Comparison of ENCODE assay signal across 8 mouse cellular contexts in the genomic region with DNA sequence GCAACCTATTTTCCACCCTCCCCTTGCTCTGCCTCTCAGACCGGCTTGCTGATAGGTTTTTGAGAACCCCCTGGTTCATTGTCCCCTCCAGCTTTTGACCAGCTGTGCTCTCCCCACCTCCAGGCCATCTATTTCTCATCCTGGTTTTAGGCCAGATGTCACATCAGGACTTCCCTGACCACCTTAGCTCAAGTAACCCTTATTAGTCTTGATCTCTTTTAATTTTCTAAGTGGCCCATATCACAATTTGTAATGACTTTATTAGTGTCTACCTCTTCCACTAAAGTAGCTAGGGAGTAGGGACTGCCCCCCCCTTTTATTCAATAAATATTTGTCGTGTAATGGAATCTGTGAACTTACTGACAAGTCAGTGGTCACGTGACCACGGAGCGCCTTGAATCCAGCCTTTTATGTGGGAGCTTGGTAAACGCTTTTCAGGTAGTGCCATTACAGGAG. TPM values are rescaled to one million over a fixed set of nuclear protein-coding genes. Genes with fewer than 3 reads are reported as not detected.
DNase-seq lines count a peak whose midpoint lies in the region; ATAC-seq and TF ChIP-seq lines count a peak whose summit lies in the region.

No protein-coding gene starts in this region.

- H3K9ac ChIP-seq in neural tube, embryonic 11.5 days (ENCODE audit: low read length) = peak overlapping the region; percentile 84
- H3K9ac ChIP-seq in liver, adult 2 months (ENCODE audit: low read depth, low read length) = peak overlapping the region; percentile 87
- peak overlapping the region; percentile 64 for H3K9ac ChIP-seq in neural tube, embryonic 15.5 days (replicated peaks)

- no peak for TF ChIP-seq CTCF in liver, adult 2 months (IDR thresholded peaks at IDR 0.05; ENCODE audit: low read depth, low read length)

- H3K9me3 ChIP-seq in neural tube, embryonic 11.5 days (ENCODE audit: control insufficient read depth, low read length) = no peaks in the 10 kb centered on the region
- H3K9me3 ChIP-seq in hindbrain, embryonic 10.5 days = no peaks in the 10 kb centered on the region
- no peaks in the 10 kb centered on the region for H3K9me3 ChIP-seq in neural tube, embryonic 15.5 days (replicated peaks)

- no peak for TF ChIP-seq POLR2A in liver, adult 2 months (IDR thresholded peaks at IDR 0.05; ENCODE audit: extremely low read depth, insufficient read depth, low read length)

- H3K4me3 ChIP-seq in neural tube, embryonic 11.5 days (ENCODE audit: low read depth, low read length) = peak overlapping the region; percentile 86
- H3K4me3 ChIP-seq in brown adipose tissue, adult 24 weeks (ENCODE audit: insufficient read depth, low read depth, low read length) = peak overlapping the region; percentile 75
- peak overlapping the region; percentile 89 for H3K4me3 ChIP-seq in hindbrain, embryonic 10.5 days
- peak overlapping the region; percentile 87 for H3K4me3 ChIP-seq in liver, adult 2 months (ENCODE audit: insufficient read depth, low read depth, low read length)
- H3K4me3 ChIP-seq in neural tube, embryonic 15.5 days (replicated peaks) = peak overlapping the region; percentile 66

- H3K79me2 ChIP-seq in liver, adult 2 months (ENCODE audit: control insufficient read depth, insufficient read depth, low read length) = peaks cover 4% of the 10 kb centered on the region; the same call in 1 of the 2 replicates

- peak overlapping the region; percentile 60 for H3K27ac ChIP-seq in neural tube, embryonic 11.5 days (ENCODE audit: low read depth, low read length)
- peak overlapping the region; percentile 85 for H3K27ac ChIP-seq in brown adipose tissue, adult 24 weeks (replicated peaks; ENCODE audit: low read depth, low read length)
- H3K27ac ChIP-seq in hindbrain, embryonic 10.5 days = peak overlapping the region; percentile 94
- H3K27ac ChIP-seq in liver, adult 2 months (replicated peaks; ENCODE audit: insufficient read depth, low read depth, low read length) = peak overlapping the region; percentile 81
- peak overlapping the region; percentile 90 for H3K27ac ChIP-seq in neural tube, embryonic 15.5 days (replicated peaks)

- H3K4me1 ChIP-seq in neural tube, embryonic 11.5 days (ENCODE audit: control insufficient read depth, insufficient read depth, low read length) = peaks cover 12% of the 10 kb centered on the region
- H3K4me1 ChIP-seq in brown adipose tissue, adult 24 weeks (ENCODE audit: control insufficient read depth, insufficient read depth, insufficient read length, low read length) = peaks cover 5% of the 10 kb centered on the region
- peaks cover 22% of the 10 kb centered on the region for H3K4me1 ChIP-seq in hindbrain, embryonic 10.5 days (replicated peaks)
- peaks cover 4% of the 10 kb centered on the region; the same call in 1 of the 2 replicates for H3K4me1 ChIP-seq in liver, adult 2 months (ENCODE audit: control insufficient read depth, insufficient read depth, low read length)
- peaks cover 18% of the 10 kb centered on the region for H3K4me1 ChIP-seq in neural tube, embryonic 15.5 days

- no peaks in the 10 kb centered on the region for H3K27me3 ChIP-seq in neural tube, embryonic 11.5 days (ENCODE audit: control insufficient read depth, insufficient read depth, low read length)
- H3K27me3 ChIP-seq in hindbrain, embryonic 10.5 days (ENCODE audit: insufficient read depth, poor library complexity, severe bottlenecking) = no peaks in the 10 kb centered on the region
- H3K27me3 ChIP-seq in liver, adult 2 months (ENCODE audit: control insufficient read depth, insufficient read depth, low read length) = no peaks in the 10 kb centered on the region
- H3K27me3 ChIP-seq in neural tube, embryonic 15.5 days (replicated peaks) = no peaks in the 10 kb centered on the region

- ATAC-seq in neural tube, embryonic 11.5 days (ENCODE audit: insufficient read depth, low FRiP score, low TSS enrichment) = peak; percentile 3; the same call in 1 of the 2 replicates
- ATAC-seq in neural tube, embryonic 15.5 days (ENCODE audit: low FRiP score) = 0 out of 2 replicates have a peak, but pooled peaks have one; percentile 17

- peaks cover 4% of the 10 kb centered on the region for H3K36me3 ChIP-seq in neural tube, embryonic 11.5 days (ENCODE audit: control insufficient read depth, insufficient read depth, low read length)
- peaks cover 49% of the 10 kb centered on the region for H3K36me3 ChIP-seq in hindbrain, embryonic 10.5 days
- H3K36me3 ChIP-seq in liver, adult 2 months (ENCODE audit: control insufficient read depth, insufficient read depth, low read length) = peaks cover 12% of the 10 kb centered on the region
- peaks cover 24% of the 10 kb centered on the region for H3K36me3 ChIP-seq in neural tube, embryonic 15.5 days

- WGBS in neural tube, embryonic 11.5 days = 2% methylated on average over 6 of the region's 6 CpGs
- WGBS in hindbrain, embryonic 10.5 days = 4% methylated on average over 6 of the region's 6 CpGs
- WGBS in liver, adult 2 months = under 1% methylated on average over 6 of the region's 6 CpGs
- 1% methylated on average over 6 of the region's 6 CpGs for WGBS in neural tube, embryonic 15.5 days

- no peak for DNase-seq in neural tube, embryonic 11.5 days (ENCODE audit: low spot score)
- no peak for DNase-seq in neural tube, embryonic 10.5 days (ENCODE audit: extremely low spot score, low spot score)
- peak; percentile 20 for DNase-seq in hindbrain, embryonic 10.5 days (ENCODE audit: low spot score)
- peak; percentile 76 for DNase-seq in liver, adult 2 months (ENCODE audit: extremely low read depth, low read depth, low spot score)
- DNase-seq in frontal cortex, adult 2 months (ENCODE audit: extremely low spot score in 1 of 2, low spot score in 1 of 2) = no peak
- DNase-seq in gastrocnemius, adult 18-20 months (ENCODE audit: low spot score) = no peak

- peak overlapping the region; percentile 83 for H3K4me2 ChIP-seq in neural tube, embryonic 11.5 days (ENCODE audit: low read depth)
- H3K4me2 ChIP-seq in neural tube, embryonic 15.5 days = peak overlapping the region; percentile 67

RNA-seq across cellular contexts. Expression of gene B3gat3, which starts 0.7 kb away (rescaled TPM):
- 50.6 and 59.0 TPM in 2 replicates for polyA plus RNA-seq in neural tube, embryonic 11.5 days (2014; fragmentation: Nextera tagmentation; extraction: Ambion mirVana)
- 30.2 and 30.8 TPM in 2 replicates for polyA plus RNA-seq in brown adipose tissue, adult 24 weeks (2012; ENCODE audit: insufficient read depth, insufficient read length, missing spikeins)
- 63.1 and 78.0 TPM in 2 replicates for polyA plus RNA-seq in hindbrain, embryonic 10.5 days (2016; fragmentation: Nextera tagmentation; extraction: Ambion mirVana)
- 16.8 and 22.6 TPM in 2 replicates for total RNA-seq in liver, adult 2 months (2014; rRNA removed)
- 88.7 and 101 TPM in 2 replicates for polyA plus RNA-seq in liver, adult 2 months (2012; rRNA removed)
- 80.4 and 89.1 TPM in 2 replicates for polyA plus RNA-seq in neural tube, embryonic 15.5 days (2015; fragmentation: Nextera tagmentation; extraction: Ambion mirVana)
- polyA plus RNA-seq in frontal cortex, adult 2 months (2012; rRNA removed) = 190 and 210 TPM in 2 replicates
- 10 to 100 TPM; 32.1 to 37.9 TPM for total RNA-seq in gastrocnemius, adult 18-20 months (2021)

RNA-seq across cellular contexts. Expression of gene Rom1, which starts 8.3 kb away (rescaled TPM):
- 0.88 and 1.2 TPM in 2 replicates for polyA plus RNA-seq in neural tube, embryonic 11.5 days (2014; fragmentation: Nextera tagmentation; extraction: Ambion mirVana)
- polyA plus RNA-seq in brown adipose tissue, adult 24 weeks (2012; ENCODE audit: insufficient read depth, insufficient read length, missing spikeins) = 4.5 and 11.4 TPM in 2 replicates
- 3.4 and 4.2 TPM in 2 replicates for polyA plus RNA-seq in hindbrain, embryonic 10.5 days (2016; fragmentation: Nextera tagmentation; extraction: Ambion mirVana)
- total RNA-seq in liver, adult 2 months (2014; rRNA removed) = 1.7 and 2.3 TPM in 2 replicates
- 5.0 and 7.8 TPM in 2 replicates for polyA plus RNA-seq in liver, adult 2 months (2012; rRNA removed)
- polyA plus RNA-seq in neural tube, embryonic 15.5 days (2015; fragmentation: Nextera tagmentation; extraction: Ambion mirVana) = 3.0 and 3.2 TPM in 2 replicates
- polyA plus RNA-seq in frontal cortex, adult 2 months (2012; rRNA removed) = 8.3 and 9.6 TPM in 2 replicates
- 1 to 10 TPM; 7.8 TPM for total RNA-seq in gastrocnemius, adult 18-20 months (2021)

RNA-seq across cellular contexts. Expression of gene Eml3, which starts 8.5 kb away (rescaled TPM):
- 7.9 and 9.3 TPM in 2 replicates for polyA plus RNA-seq in neural tube, embryonic 11.5 days (2014; fragmentation: Nextera tagmentation; extraction: Ambion mirVana)
- polyA plus RNA-seq in brown adipose tissue, adult 24 weeks (2012; ENCODE audit: insufficient read depth, insufficient read length, missing spikeins) = 11.6 and 12.9 TPM in 2 replicates
- polyA plus RNA-seq in hindbrain, embryonic 10.5 days (2016; fragmentation: Nextera tagmentation; extraction: Ambion mirVana) = 21.3 and 24.9 TPM in 2 replicates
- 7.4 and 7.9 TPM in 2 replicates for total RNA-seq in liver, adult 2 months (2014; rRNA removed)
- polyA plus RNA-seq in liver, adult 2 months (2012; rRNA removed) = 20.2 and 26.2 TPM in 2 replicates
- polyA plus RNA-seq in neural tube, embryonic 15.5 days (2015; fragmentation: Nextera tagmentation; extraction: Ambion mirVana) = 13.9 and 17.1 TPM in 2 replicates
- 13.9 and 14.1 TPM in 2 replicates for polyA plus RNA-seq in frontal cortex, adult 2 months (2012; rRNA removed)
- 1 to 10 TPM; 3.1 to 4.5 TPM for total RNA-seq in gastrocnemius, adult 18-20 months (2021)

RNA-seq across cellular contexts. Expression of gene Mta2, which starts 20.8 kb away (rescaled TPM):
- polyA plus RNA-seq in neural tube, embryonic 11.5 days (2014; fragmentation: Nextera tagmentation; extraction: Ambion mirVana) = 55.6 and 57.5 TPM in 2 replicates
- 28.2 and 30.6 TPM in 2 replicates for polyA plus RNA-seq in brown adipose tissue, adult 24 weeks (2012; ENCODE audit: insufficient read depth, insufficient read length, missing spikeins)
- 178 and 184 TPM in 2 replicates for polyA plus RNA-seq in hindbrain, embryonic 10.5 days (2016; fragmentation: Nextera tagmentation; extraction: Ambion mirVana)
- total RNA-seq in liver, adult 2 months (2014; rRNA removed) = 25.6 and 27.1 TPM in 2 replicates
- 11.2 and 12.1 TPM in 2 replicates for polyA plus RNA-seq in liver, adult 2 months (2012; rRNA removed)
- polyA plus RNA-seq in neural tube, embryonic 15.5 days (2015; fragmentation: Nextera tagmentation; extraction: Ambion mirVana) = 94.8 and 117 TPM in 2 replicates
- polyA plus RNA-seq in frontal cortex, adult 2 months (2012; rRNA removed) = 27.6 and 31.0 TPM in 2 replicates
- 10 to 100 TPM; 21.6 to 24.2 TPM for total RNA-seq in gastrocnemius, adult 18-20 months (2021)

RNA-seq across cellular contexts. Expression of gene Ganab, which starts 23.0 kb away (rescaled TPM):
- polyA plus RNA-seq in neural tube, embryonic 11.5 days (2014; fragmentation: Nextera tagmentation; extraction: Ambion mirVana) = 116 and 128 TPM in 2 replicates
- polyA plus RNA-seq in brown adipose tissue, adult 24 weeks (2012; ENCODE audit: insufficient read depth, insufficient read length, missing spikeins) = 49.7 and 56.8 TPM in 2 replicates
- 113 and 125 TPM in 2 replicates for polyA plus RNA-seq in hindbrain, embryonic 10.5 days (2016; fragmentation: Nextera tagmentation; extraction: Ambion mirVana)
- total RNA-seq in liver, adult 2 months (2014; rRNA removed) = 111 and 132 TPM in 2 replicates
- 127 and 140 TPM in 2 replicates for polyA plus RNA-seq in liver, adult 2 months (2012; rRNA removed)
- polyA plus RNA-seq in neural tube, embryonic 15.5 days (2015; fragmentation: Nextera tagmentation; extraction: Ambion mirVana) = 75.4 and 82.2 TPM in 2 replicates
- 87.7 and 95.2 TPM in 2 replicates for polyA plus RNA-seq in frontal cortex, adult 2 months (2012; rRNA removed)
- total RNA-seq in gastrocnemius, adult 18-20 months (2021) = 10 to 100 TPM; 19.5 to 20.8 TPM

Comparison
In these comparisons a context has a peak if more than half of its experiments do, and no peak if none do; other contexts are left out.
1. DNase-seq: peak in hindbrain, embryonic 10.5 days (single experiment) and liver, adult 2 months (single experiment); none in neural tube, embryonic 11.5 days (single experiment), neural tube, embryonic 10.5 days (single experiment), frontal cortex, adult 2 months (0 of 2) and gastrocnemius, adult 18-20 months (single experiment).
2. Peak in every context shown above with its lines, with median percentiles within 50 percentile points of each other: H3K27ac ChIP-seq, H3K4me3 ChIP-seq and H3K9ac ChIP-seq.